Mouse (Mus musculus): ENCODE data around the gene Slc15a2. TPM values are rescaled to one million over a fixed set of nuclear protein-coding genes. Genes with fewer than 3 reads are reported as not detected.

Slc15a2 gene
- polyA plus RNA-seq, 1 experiment, result 53.1 TPM

GRCm38 (mm10) chr16:36700484-36700883, 84.3 kb downstream of the Slc15a2 start:
- no peak for DNase-seq (ENCODE audit: extremely low spot score in 1 of 2, low spot score in 1 of 2)

Other genes starting within 250 kb of the Slc15a2 start
- 0.14 and 0.21 TPM in 2 replicates for gene Casr, start 222.8 kb downstream of the Slc15a2 start, polyA plus RNA-seq (2012; rRNA removed)
- gene Cd86, start 118.9 kb downstream of the Slc15a2 start, polyA plus RNA-seq (2012; rRNA removed), result 2.0 and 2.5 TPM in 2 replicates
- gene Ildr1, start 91.0 kb downstream of the Slc15a2 start, polyA plus RNA-seq (2012; rRNA removed), result 0.24 and 0.27 TPM in 2 replicates
- 28.9 and 39.5 TPM in 2 replicates for gene Iqcb1, start 43.4 kb upstream of the Slc15a2 start, polyA plus RNA-seq (2012; rRNA removed)
- 0.53 and 0.78 TPM in 2 replicates for gene Eaf2, start 90.0 kb upstream of the Slc15a2 start, polyA plus RNA-seq (2012; rRNA removed)
- gene Golgb1, start 90.2 kb upstream of the Slc15a2 start, polyA plus RNA-seq (2012; rRNA removed), result 52.3 and 52.6 TPM in 2 replicates
- gene Hcls1, start 150.0 kb upstream of the Slc15a2 start, polyA plus RNA-seq (2012; rRNA removed), result 5.9 and 7.4 TPM in 2 replicates
- 0.06 TPM in 2 replicates for gene Fbxo40, start 205.5 kb upstream of the Slc15a2 start, polyA plus RNA-seq (2012; rRNA removed)
- 1.8 and 1.9 TPM in 2 replicates for gene Polq, start 226.8 kb upstream of the Slc15a2 start, polyA plus RNA-seq (2012; rRNA removed)

Data from frontal cortex, adult 2 months (tissue).